Comparison of ENCODE assay signal across 9 mouse cellular contexts in the genomic region with DNA sequence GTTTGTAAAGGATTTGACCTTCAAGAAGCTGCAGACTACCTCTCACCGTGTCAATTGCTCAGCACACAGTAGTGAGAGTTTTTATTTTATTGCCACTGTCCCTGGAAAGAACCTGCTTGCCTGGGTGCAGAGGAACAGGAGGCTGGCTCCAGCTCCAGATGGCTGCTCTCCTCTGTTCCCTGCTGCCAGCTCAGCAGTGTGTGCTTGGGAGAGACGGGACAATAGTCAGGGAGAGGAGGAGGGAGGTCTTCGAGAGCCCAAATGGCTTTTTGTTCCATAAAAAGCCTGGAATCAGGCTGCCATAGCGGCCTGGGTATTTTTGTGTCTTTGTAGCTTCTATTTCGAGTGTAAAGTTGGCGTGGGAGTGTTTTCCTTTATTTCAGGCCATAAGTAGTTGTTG. TPM values are rescaled to one million over a fixed set of nuclear protein-coding genes. Genes with fewer than 3 reads are reported as not detected.
DNase-seq lines count a peak whose midpoint lies in the region; ATAC-seq and TF ChIP-seq lines count a peak whose summit lies in the region.
"Had no signal": no experiment of that assay in that cellular context is flagged by ENCODE, and none has a peak within 500 bp of the region (broad histone marks: within the 10 kb centered on the region; RNA-seq: fewer than 3 reads in every experiment).

No protein-coding gene starts in this region.

- 23% methylated on average over 6 of the region's 6 CpGs for WGBS in heart, embryonic 13.5 days
- 14% methylated on average over 6 of the region's 6 CpGs for WGBS in neural tube, embryonic 15.5 days

- TF ChIP-seq CTCF in cortical plate, adult 2 months (IDR thresholded peaks at IDR 0.05; ENCODE audit: extremely low read depth, insufficient read depth, low read length), result no peak

- H3K9me3 ChIP-seq in heart, embryonic 13.5 days, result no peaks in the 10 kb centered on the region
- no peaks in the 10 kb centered on the region for H3K9me3 ChIP-seq in neural tube, embryonic 15.5 days (replicated peaks)

- DNase-seq in adrenal gland, postnatal 25 days, result peak; percentile 3
- DNase-seq in layer of hippocampus, postnatal 14 days (ENCODE audit: low spot score in 2 of 2), result peak; percentile 69 to 83
- DNase-seq in urinary bladder, adult 2 months (ENCODE audit: low spot score), result no peak
- no peak for DNase-seq in kidney, postnatal 36 days
- DNase-seq in gastrocnemius, postnatal 10 days, result no peak

- H3K36me3 ChIP-seq in heart, embryonic 13.5 days, result no peaks in the 10 kb centered on the region
- H3K36me3 ChIP-seq in neural tube, embryonic 15.5 days, result no peaks in the 10 kb centered on the region

- H3K27me3 ChIP-seq in heart, embryonic 13.5 days (replicated peaks), result no peaks in the 10 kb centered on the region
- no peaks in the 10 kb centered on the region for H3K27me3 ChIP-seq in neural tube, embryonic 15.5 days (replicated peaks)

- ATAC-seq in heart, embryonic 13.5 days (ENCODE audit: extremely low read depth, insufficient number of reproducible peaks, low FRiP score, low TSS enrichment), result no peak
- ATAC-seq in neural tube, embryonic 15.5 days (ENCODE audit: low FRiP score), result peak; percentile 75
- ATAC-seq: Patski had no signal

- 0 out of 2 replicates have a peak overlapping the region, but pooled peaks have one; percentile 19 for H3K9ac ChIP-seq in heart, embryonic 13.5 days
- H3K9ac ChIP-seq in neural tube, embryonic 15.5 days (replicated peaks), result no peak overlapping the region

- H3K4me3 ChIP-seq in cortical plate, adult 2 months (ENCODE audit: insufficient read depth, low read length), result no peak overlapping the region
- H3K4me3 ChIP-seq in heart, embryonic 13.5 days, result no peak overlapping the region
- H3K4me3 ChIP-seq in neural tube, embryonic 15.5 days (replicated peaks), result no peak overlapping the region

- H3K4me1 ChIP-seq in cortical plate, adult 2 months (ENCODE audit: control insufficient read depth, insufficient read depth, low read length), result peaks cover 6% of the 10 kb centered on the region; the same call in 1 of the 2 replicates
- peaks cover 14% of the 10 kb centered on the region for H3K4me1 ChIP-seq in heart, embryonic 13.5 days
- peaks cover 5% of the 10 kb centered on the region for H3K4me1 ChIP-seq in neural tube, embryonic 15.5 days

- TF ChIP-seq POLR2A in cortical plate, adult 2 months (IDR thresholded peaks at IDR 0.05; ENCODE audit: extremely low read depth, insufficient read depth, low read length), result no peak

- H3K4me2 ChIP-seq in heart, embryonic 13.5 days, result peak overlapping the region; percentile 42
- peak overlapping the region; percentile 26; the same call in 1 of the 2 replicates for H3K4me2 ChIP-seq in neural tube, embryonic 15.5 days

- H3K27ac ChIP-seq in cortical plate, adult 2 months (ENCODE audit: insufficient read depth, low read length), result peak overlapping the region; percentile 70; the same call in 1 of the 2 replicates
- H3K27ac ChIP-seq in heart, embryonic 13.5 days (replicated peaks), result peak overlapping the region; percentile 62; the same call in 1 of the 2 replicates
- H3K27ac ChIP-seq in neural tube, embryonic 15.5 days (replicated peaks), result peak overlapping the region; percentile 41; the same call in 1 of the 2 replicates

RNA-seq across cellular contexts. Expression of gene Olfr987, which starts 54.5 kb away (rescaled TPM):
- not detected in 2 replicates for total RNA-seq in adrenal gland, postnatal 25 days (2021)
- polyA plus RNA-seq in cortical plate, adult 2 months (2012; rRNA removed), result not detected in 2 replicates
- not detected in 2 replicates for polyA plus RNA-seq in heart, embryonic 13.5 days (2015; fragmentation: Nextera tagmentation; extraction: Ambion mirVana)
- not detected for total RNA-seq in layer of hippocampus, postnatal 14 days (2021)
- polyA plus RNA-seq in neural tube, embryonic 15.5 days (2015; fragmentation: Nextera tagmentation; extraction: Ambion mirVana), result not detected in 2 replicates
- polyA plus RNA-seq in urinary bladder, adult 2 months (2012; rRNA removed), result not detected in 2 replicates
- total RNA-seq in gastrocnemius, postnatal 10 days (2021), result not detected
- polyA plus RNA-seq: Patski had no signal

Comparison
In these comparisons a context has a peak if more than half of its experiments do, and no peak if none do; other contexts are left out.
1. DNase-seq: peak in adrenal gland, postnatal 25 days (single experiment) and layer of hippocampus, postnatal 14 days (2 of 2); none in urinary bladder, adult 2 months (single experiment), kidney, postnatal 36 days (0 of 2) and gastrocnemius, postnatal 10 days (single experiment).
2. Peak in every context shown above with its lines, with median percentiles within 50 percentile points of each other: H3K27ac ChIP-seq.